19 mouse cellular contexts compared by ENCODE assay signal in the genomic region with DNA sequence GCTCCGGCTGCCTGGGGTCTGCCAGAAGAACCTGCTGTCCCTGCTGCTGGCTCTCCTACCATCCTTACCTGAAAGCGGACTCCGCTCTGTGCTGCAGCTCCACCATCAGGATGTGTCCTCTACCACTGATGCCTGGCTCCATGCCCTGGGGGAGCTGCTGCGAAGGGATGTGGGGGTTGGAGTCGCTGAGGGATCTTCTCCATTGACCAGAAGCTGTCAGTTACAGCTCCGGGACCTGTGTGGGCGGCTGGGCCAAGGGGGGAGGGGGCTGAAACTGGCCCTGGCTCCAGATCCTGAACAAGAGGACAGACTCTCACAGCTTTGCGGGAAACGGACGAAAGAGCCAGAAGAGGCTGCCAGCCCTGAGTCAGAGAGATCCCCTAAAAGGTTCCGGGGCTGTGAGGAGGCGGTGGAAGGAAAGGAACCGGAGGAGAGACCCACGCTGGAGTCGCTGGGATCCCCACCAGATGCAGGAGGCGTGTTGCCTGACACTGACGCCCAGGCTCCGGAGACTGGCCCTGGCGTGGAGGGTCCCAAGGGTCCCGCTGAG. TPM values are rescaled to one million over a fixed set of nuclear protein-coding genes. Genes with fewer than 3 reads are reported as not detected.
DNase-seq lines count a peak whose midpoint lies in the region; ATAC-seq lines count a peak whose summit lies in the region.
"Had no signal": no experiment of that assay in that cellular context is flagged by ENCODE, and none has a peak within 500 bp of the region (broad histone marks: within the 10 kb centered on the region; RNA-seq: fewer than 3 reads in every experiment).

No protein-coding gene starts in this region.

- no peak overlapping the region for H3K4me3 ChIP-seq in lung, embryonic 15.5 days
- no peak overlapping the region for H3K4me3 ChIP-seq in embryonic facial prominence, embryonic 13.5 days
- H3K4me3 ChIP-seq: left cerebral cortex, adult 2 months had no signal

- peak; percentile 32 for DNase-seq in heart, postnatal 4 days
- DNase-seq in heart, postnatal 14 days, result no peak
- DNase-seq in lung, adult 18-20 months, result no peak
- peak; percentile 82 for DNase-seq in Muller cell, postnatal 12 days (ENCODE audit: inconsistent ontology term)
- DNase-seq in urinary bladder, postnatal 25 days (ENCODE audit: low spot score), result no peak
- no peak for DNase-seq in right cerebral cortex, postnatal 25 days
- DNase-seq: gastrocnemius, postnatal 36 days; lung, postnatal 4 days; midbrain, embryonic 14.5 days; thymus, postnatal 36 days had no signal

- no peak overlapping the region for H3K4me2 ChIP-seq in lung, embryonic 15.5 days
- H3K4me2 ChIP-seq in embryonic facial prominence, embryonic 13.5 days, result peak overlapping the region; percentile 29; the same call in 1 of the 2 replicates

- WGBS in lung, embryonic 15.5 days, result 88% methylated on average over 20 of the region's 20 CpGs
- WGBS in embryonic facial prominence, embryonic 13.5 days, result 63% methylated on average over 20 of the region's 20 CpGs

- no peaks in the 10 kb centered on the region for H3K9me3 ChIP-seq in lung, embryonic 15.5 days
- H3K9me3 ChIP-seq in embryonic facial prominence, embryonic 13.5 days, result no peaks in the 10 kb centered on the region

- peaks cover 40% of the 10 kb centered on the region for H3K36me3 ChIP-seq in lung, embryonic 15.5 days
- peaks cover 48% of the 10 kb centered on the region for H3K36me3 ChIP-seq in embryonic facial prominence, embryonic 13.5 days

- intact Hi-C loops in heart, postnatal 14 days (cut with DNase I), result no loop called here

- H3K27ac ChIP-seq in lung, embryonic 15.5 days, result no peak overlapping the region
- H3K27ac ChIP-seq in embryonic facial prominence, embryonic 13.5 days, result no peak overlapping the region
- H3K27ac ChIP-seq: left cerebral cortex, adult 2 months; liver, embryonic 14.5 days had no signal

- no peak for ATAC-seq in lung, embryonic 15.5 days (ENCODE audit: borderline replicate concordance, extremely low read depth, low FRiP score, low TSS enrichment)
- no peak for ATAC-seq in embryonic facial prominence, embryonic 13.5 days (ENCODE audit: insufficient number of reproducible peaks, insufficient read depth, low FRiP score, low TSS enrichment, low read depth)
- ATAC-seq: intestine, postnatal 0 days had no signal

- H3K9ac ChIP-seq in lung, embryonic 15.5 days, result 0 out of 2 replicates have a peak overlapping the region, but pooled peaks have one; percentile 2
- H3K9ac ChIP-seq in embryonic facial prominence, embryonic 13.5 days, result peak overlapping the region; percentile 53
- H3K9ac ChIP-seq: liver, embryonic 14.5 days had no signal

- H3K27me3 ChIP-seq in lung, embryonic 15.5 days, result no peaks in the 10 kb centered on the region
- H3K27me3 ChIP-seq in embryonic facial prominence, embryonic 13.5 days, result no peaks in the 10 kb centered on the region
- H3K27me3 ChIP-seq: CH12.LX had no signal

- peaks cover 17% of the 10 kb centered on the region for H3K4me1 ChIP-seq in lung, embryonic 15.5 days
- peaks cover 20% of the 10 kb centered on the region for H3K4me1 ChIP-seq in embryonic facial prominence, embryonic 13.5 days

RNA-seq across cellular contexts. Expression of gene Fance, which starts 2.4 kb away (rescaled TPM):
- total RNA-seq in heart, postnatal 4 days (2021), result 10 to 100 TPM; 18.7 to 19.4 TPM
- 10 to 100 TPM; 12.8 to 14.2 TPM for total RNA-seq in heart, postnatal 14 days (2021)
- 32.8 and 33.3 TPM in 2 replicates for polyA plus RNA-seq in lung, embryonic 15.5 days (2015; fragmentation: Nextera tagmentation; extraction: Ambion mirVana)
- polyA plus RNA-seq in embryonic facial prominence, embryonic 13.5 days (2015; fragmentation: Nextera tagmentation; extraction: Ambion mirVana), result 34.5 and 39.5 TPM in 2 replicates

RNA-seq across cellular contexts. Expression of gene Rpl10a, which starts 12.6 kb away (rescaled TPM):
- total RNA-seq in heart, postnatal 4 days (2021), result 100 to 1,000 TPM; 663 to 665 TPM
- 100 to 1,000 TPM; 411 to 471 TPM for total RNA-seq in heart, postnatal 14 days (2021)
- polyA plus RNA-seq in lung, embryonic 15.5 days (2015; fragmentation: Nextera tagmentation; extraction: Ambion mirVana), result 606 and 658 TPM in 2 replicates
- polyA plus RNA-seq in embryonic facial prominence, embryonic 13.5 days (2015; fragmentation: Nextera tagmentation; extraction: Ambion mirVana), result 653 and 701 TPM in 2 replicates

RNA-seq across cellular contexts. Expression of gene Tead3, which starts 34.9 kb away (rescaled TPM):
- total RNA-seq in heart, postnatal 4 days (2021), result 10 to 100 TPM; 26.3 to 30.2 TPM
- total RNA-seq in heart, postnatal 14 days (2021), result 10 to 100 TPM; 12.3 to 19.2 TPM
- polyA plus RNA-seq in lung, embryonic 15.5 days (2015; fragmentation: Nextera tagmentation; extraction: Ambion mirVana), result 10.9 and 11.5 TPM in 2 replicates
- polyA plus RNA-seq in embryonic facial prominence, embryonic 13.5 days (2015; fragmentation: Nextera tagmentation; extraction: Ambion mirVana), result 14.9 and 18.9 TPM in 2 replicates

RNA-seq across cellular contexts. Expression of gene Tulp1, which starts 49.3 kb away (rescaled TPM):
- total RNA-seq in heart, postnatal 4 days (2021), result 1 to 10 TPM; 1.0 to 1.5 TPM
- under 1 TPM; 0.41 TPM for total RNA-seq in heart, postnatal 14 days (2021)
- polyA plus RNA-seq in lung, embryonic 15.5 days (2015; fragmentation: Nextera tagmentation; extraction: Ambion mirVana), result 6.0 and 6.2 TPM in 2 replicates
- 7.3 and 10.5 TPM in 2 replicates for polyA plus RNA-seq in embryonic facial prominence, embryonic 13.5 days (2015; fragmentation: Nextera tagmentation; extraction: Ambion mirVana)
- total RNA-seq: adrenal gland, adult 18-20 months; CH12.LX; gastrocnemius, postnatal 36 days; layer of hippocampus, adult 18-20 months; left cerebral cortex, adult 2 months had no signal
- polyA plus RNA-seq: cortical plate, adult 2 months had no signal

Comparison
In these comparisons a context has a peak if more than half of its experiments do, and no peak if none do; other contexts are left out.
1. DNase-seq: peak in heart, postnatal 4 days (single experiment) and Muller cell, postnatal 12 days (single experiment); none in heart, postnatal 14 days (0 of 2), lung, adult 18-20 months (0 of 2), urinary bladder, postnatal 25 days (single experiment) and right cerebral cortex, postnatal 25 days (single experiment).